Mouse (Mus musculus) central nervous system, embryonic 18 days (tissue): Measurements from ENCODE around the gene Tsga8. TPM values are rescaled to one million over a fixed set of nuclear protein-coding genes. Genes with fewer than 3 reads are reported as not detected.

ENCODE experiments used
- polyA plus RNA-seq: library from polyadenylated mRNA; depleted of rRNA; stranded (reverse); fragments of >200 nt; gene quantifications from 2 replicates; pipeline ENCODE4 v1.2.3, GENCODE M21; 2012; rRNA removed

Gene Tsga8
- not detected in 2 replicates for polyA plus RNA-seq

DNA sequence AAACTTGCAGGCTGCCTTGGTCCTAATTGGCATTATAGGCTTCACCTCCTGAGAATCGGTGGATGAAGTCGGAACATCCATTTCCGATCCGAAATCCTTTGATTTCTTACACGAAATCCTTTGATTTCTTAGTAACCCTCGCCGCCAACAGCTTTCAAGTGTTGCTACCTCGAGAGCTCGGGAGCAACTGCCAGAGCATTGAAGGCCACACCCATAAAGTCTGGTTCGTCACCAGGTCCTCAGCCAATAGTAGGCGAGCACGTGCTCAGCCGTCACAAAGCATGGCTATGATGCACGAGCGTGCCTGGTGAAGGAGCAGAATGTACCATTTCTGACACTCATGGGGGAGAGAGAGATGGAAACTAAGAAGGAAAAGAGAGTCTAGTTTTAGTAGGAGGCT is at the start of gene Tsga8:
TSS of gene Tsga8 (minus strand) at position 327 of the 400 bp plus-strand sequence.

